Mouse (Mus musculus) gastrocnemius, adult 8-10 months (tissue): ENCODE measurements around the gene Fam173b. TPM values are rescaled to one million over a fixed set of nuclear protein-coding genes. Genes with fewer than 3 reads are reported as not detected.

Experiments
- DNase-seq, 2 experiments: peaks; one replicate each; pipeline ENCODE4 v3.0.0; 2022; ENCODE audit warnings: low spot score in 2 of 2
- total RNA-seq, 4 experiments: library from RNA; stranded (reverse); gene quantifications; 2 replicates each; pipeline ENCODE4 v1.2.4; 2022

Gene Fam173b
- total RNA-seq, 4 experiments from 2014 or later, result 11.9 to 14.9 (median 12.8) TPM

DNA sequence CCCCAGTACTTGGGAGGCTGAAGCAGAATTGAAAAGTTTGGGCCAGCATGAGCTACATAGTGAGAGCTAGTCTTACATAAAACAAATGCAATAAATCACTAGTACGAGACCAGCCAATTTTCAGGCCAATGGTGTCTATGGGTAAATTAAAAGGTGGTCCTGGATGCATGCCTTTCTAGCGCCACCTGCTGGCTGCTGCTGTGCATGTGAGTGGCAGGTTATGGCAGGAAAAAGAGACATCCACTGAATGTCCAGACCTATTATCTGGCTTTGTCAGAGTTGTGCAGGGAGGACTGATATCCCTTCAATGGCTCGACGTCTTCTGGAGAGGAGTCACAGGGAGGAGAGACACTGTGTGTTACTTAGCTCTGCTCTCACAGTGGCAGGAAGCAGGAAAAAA is 15.1 kb upstream of the Fam173b start:
- DNase-seq, result peak; percentile 80 to 84

DNA sequence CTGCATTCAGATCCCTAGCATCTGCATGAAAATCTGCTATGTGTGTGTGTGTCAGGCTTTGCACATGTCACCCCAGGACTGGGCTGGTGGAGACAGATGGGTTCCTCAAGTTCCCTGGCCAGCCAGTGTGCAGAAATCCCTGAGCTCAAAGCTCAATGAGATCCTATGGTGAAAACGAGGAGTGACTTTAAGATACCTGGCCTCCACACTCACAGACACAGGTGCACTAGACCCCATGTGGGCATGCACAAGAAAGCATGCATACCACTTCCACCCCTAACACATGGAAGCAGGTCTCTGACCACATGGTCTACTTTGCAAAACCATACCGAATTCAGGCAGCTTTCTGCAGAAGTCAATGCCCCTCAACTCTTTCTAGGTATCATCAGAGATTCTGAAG is 13.9 kb upstream of the Fam173b start:
- DNase-seq, result no peak

DNA sequence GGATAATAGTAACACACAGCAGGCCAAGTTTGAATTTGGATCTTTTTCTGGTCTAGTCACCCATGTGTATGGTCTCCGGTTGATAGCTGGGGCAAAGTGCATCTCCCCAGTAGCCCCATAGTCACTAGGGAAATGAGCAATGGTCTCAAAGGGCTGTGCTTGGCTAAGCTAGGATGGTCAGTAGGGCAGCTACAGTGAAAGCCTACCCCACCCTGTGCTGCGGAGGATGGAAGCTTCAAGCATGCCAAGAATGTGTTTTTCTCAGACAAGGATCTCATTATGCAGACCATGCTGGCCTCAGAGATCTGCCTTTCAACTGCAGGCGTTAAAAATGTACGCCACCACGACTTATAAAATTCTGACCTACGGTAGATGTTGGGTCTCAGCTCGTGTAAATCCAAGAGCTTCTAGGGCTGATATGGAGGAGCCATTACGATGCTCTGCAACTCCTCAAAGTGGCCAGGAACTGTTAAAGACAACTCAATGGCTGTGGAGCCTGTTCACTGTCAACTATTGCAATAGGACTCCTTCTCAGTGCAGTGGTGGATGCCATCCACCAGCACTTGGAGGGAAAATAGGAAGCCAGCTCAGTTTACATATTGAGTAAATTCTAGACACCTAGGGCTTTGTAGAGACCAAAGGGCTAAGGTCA is 12.5 kb upstream of the Fam173b start:
- no peak for DNase-seq

DNA sequence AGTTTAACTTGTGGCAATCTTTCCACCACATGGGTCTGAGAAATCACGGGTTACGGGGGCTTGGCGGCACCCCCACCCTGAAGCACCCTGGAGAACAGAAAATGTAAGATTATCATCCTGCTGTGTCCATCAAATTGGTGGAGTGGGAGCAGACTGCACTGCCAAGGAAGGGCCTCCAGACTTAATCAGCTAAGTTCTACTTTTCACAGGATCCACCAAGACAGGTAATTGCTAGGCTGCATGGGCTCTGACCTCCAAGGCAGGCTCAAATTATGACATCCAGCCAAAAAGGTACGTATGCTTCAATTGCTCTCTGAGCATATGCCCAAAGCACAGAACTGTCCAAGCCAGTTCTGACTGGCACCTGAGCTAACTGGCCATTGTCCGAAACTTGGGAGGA is 11.5 kb upstream of the Fam173b start:
- no peak for DNase-seq

DNA sequence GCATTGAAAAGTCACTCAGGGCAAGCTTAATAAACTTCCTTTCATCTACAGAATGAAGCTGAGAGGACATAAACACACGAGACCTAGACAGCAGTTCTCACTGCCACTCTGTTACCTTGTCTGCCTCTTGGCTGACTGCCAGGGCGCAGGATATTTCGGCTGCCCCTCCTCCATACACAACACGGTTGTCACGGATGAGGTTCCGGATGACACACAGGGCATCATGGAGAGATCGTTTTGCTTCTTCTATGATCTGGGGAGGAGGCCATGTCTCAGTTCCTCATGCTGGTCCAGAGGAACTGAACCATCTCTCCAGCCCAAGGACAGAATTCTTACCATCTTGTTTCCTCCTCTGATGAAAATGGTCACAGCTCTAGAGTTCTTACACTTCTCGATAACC is 9.1 kb upstream of the Fam173b start:
- DNase-seq, result no peak

DNA sequence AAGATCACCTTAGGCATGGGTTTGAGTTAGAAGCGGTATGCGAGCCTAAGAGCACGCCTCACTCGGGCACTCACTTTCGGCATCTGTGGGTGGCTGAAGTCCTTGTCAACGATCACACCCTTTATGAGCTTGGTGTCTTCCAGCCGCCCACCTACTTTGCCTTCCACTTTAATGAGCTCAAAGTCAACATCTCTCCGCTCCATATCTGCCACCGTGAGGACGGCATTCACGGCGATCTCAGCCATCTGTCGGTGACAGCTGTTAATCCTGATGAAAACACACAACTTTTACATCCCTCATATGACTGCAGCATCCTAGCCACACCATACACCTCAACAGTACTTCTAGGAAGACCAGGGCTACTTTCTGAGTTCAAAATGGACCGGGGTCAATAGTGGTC is 7.4 kb upstream of the Fam173b start:
- DNase-seq, result no peak

DNA sequence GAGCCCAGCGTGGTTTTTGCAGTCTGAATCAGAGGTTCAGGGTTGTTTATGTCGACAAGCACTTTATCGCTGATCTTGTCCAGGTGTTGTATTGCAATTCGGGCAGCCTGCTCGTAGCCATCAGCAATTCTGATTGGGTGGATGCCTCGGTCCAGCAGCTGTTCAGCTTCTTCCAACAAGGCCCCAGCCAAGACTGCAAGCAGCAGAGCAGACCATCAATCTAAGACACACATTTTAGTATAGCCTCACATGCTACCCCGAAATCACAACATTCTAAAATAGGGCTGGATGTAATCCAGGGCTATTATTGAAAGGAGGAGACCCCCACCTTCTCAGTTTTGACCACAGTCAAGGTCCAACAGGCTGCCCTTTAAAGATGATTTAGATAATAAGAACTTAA is 6.0 kb upstream of the Fam173b start:
- no peak for DNase-seq

DNA sequence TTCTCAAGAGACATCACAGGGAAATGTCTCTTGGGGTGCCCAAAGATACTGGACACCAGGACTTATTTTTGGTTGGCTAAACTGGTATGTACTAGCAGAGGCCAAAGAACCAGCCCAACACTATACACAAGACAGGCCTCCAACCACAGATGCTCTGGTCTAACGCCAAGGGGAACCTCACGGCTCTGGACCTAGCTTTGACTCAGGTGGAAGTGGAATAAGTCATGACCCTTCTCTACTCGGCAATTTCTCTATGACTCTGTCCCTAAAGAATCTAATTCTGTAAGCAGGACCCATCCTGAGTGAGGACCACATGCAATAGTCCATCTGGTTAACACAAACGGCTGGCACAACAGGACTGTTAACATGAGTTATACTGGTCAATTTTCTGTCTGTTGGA is 1.8 kb upstream of the Fam173b start:
- DNase-seq, result no peak

DNA sequence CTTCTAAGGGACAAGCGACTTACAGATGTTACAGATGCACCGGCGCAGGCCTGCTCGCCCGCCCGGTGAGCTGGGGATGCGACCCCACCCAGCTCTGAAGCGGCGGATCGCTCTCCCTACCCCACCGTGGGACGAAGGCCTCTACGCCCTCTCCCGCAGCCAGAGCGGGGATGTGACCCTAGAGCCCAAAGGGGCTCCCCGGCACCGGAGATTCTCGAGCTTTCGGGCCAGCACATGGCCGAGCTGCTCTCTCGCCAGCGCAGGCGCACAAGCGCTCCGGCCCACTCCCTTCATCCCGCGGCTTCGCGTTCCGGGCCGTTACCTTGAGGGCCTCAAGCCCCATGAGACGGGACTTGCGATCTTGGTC is 390 bp upstream of the Fam173b start:
- no peak for DNase-seq

DNA sequence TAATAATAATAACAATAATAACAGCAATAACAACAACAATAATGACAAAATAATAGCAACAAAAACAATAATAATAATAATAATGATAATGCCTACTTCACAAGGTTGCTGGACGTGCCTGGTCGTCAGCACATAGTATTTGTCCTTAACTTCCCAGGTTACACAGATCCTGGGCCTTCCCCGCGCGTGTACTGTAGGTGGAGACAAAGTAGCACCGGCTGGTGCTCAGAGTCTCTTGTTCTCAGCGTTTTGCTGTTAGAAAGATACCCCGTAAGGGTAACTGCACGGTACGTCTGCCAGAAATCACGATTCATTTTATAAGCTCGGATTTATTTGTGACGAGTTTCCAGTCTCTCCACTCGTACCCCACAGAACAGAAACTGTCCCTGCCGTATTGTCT is 774 bp downstream of the Fam173b start:
- DNase-seq, result no peak

DNA sequence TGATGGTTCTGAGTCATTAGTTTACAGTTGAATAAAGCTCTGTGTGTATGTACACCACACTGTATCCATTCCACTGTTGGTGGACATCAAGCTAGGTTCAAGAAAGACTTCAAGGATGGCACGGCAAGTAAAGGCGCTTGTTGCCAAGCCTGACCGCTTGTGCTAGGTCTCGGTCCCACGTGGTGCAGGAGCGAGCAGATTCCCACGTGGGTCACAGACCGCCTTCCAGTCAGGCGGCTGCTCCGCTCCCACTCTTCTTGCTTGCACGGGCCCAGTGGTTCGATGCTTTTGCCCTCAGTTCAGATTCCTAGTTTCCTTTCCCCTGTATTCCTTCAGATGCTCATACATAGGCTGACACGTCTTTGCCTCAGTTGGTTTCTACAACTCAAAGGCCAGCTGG is 1.5 kb downstream of the Fam173b start:
- no peak for DNase-seq

DNA sequence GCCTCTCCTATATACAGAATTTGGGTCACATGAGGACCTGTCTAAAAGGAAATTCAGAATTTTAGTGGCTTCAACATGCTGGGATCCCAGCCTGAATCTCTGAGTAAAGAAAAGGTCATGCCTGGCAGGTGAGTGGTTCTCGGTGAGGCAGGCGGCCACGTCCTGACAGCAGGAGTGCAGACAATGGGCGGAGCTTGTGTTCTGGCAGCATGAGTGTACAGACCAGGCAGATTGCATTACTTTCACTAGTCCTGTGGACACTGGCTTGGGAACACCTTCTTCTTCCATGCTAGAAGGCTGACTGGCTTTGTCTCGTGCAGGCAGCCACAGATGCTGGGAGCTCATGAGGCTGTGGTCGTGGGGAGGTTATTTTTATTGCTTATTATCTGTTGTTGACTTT is 5.2 kb downstream of the Fam173b start:
- peak in 1 of 2 experiments; percentile 15 for DNase-seq

DNA sequence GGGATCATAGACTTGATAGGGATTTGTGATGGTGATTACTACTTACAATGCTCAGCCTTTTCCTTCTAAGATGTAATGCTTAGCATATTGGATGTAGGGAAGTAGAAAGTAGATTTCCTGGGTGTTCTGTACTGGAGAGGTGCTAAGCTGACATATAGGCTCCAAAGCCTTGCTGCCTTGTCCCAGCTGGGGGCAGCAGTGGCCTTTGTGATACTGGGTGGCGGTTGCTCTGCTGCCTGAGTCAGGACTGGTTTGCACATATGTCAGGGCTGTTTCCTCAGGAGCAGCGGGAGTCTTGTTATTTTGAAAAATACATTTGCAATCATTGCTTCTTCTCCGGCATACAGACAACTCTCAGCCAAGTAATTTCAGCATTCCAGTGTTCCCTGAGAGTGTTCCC is 9.4 kb downstream of the Fam173b start:
- DNase-seq, result no peak

DNA sequence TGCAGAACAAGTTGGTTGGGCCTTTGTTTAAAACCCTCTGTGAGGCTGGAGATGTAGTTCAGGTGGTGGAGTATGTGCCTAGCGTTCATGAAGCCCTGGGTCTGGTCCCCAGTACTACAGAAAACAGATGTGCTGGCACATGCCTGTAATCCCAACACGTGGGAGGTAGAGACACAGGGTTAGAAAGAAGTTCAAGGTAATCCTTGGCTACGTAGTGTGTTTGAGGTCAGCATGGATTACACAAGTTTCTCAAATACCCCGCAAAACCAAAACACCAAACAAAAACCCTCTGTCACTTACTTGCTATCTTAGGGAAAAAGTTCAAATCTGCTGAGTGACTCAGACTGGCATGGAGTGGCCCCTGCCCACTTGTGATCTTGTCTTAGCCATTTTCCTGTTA is 10.3 kb downstream of the Fam173b start:
- no peak for DNase-seq

DNA sequence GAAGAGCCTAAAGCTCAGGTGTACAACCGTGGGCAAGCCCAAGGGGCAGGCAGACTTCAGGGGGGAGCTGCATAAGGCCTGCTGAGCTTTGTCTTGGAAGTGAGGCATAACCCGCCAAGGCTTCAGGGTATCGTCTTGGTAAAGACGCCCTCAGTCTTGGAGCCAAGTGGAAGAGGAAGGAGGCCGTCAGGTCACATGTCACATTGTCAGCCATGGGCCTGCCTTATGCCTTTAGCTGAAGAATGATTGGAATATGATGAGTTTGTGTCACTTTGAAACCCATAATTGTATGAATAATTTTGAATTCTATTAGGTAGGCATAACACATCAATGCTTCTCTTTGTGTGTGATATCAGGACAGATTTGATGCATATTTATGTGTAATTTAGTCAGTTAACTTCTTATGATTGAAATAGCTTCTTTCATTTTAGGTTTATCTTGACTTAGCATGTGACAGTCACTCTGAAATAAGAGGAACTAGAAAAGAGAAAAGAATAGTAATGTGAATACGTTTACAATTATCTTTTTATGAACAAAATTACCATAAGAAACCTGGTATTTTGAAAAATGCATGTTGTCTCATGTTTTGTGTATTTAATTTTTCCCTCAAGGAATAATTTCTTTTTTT is 12.3 kb downstream of the Fam173b start:
- DNase-seq, result no peak

DNA sequence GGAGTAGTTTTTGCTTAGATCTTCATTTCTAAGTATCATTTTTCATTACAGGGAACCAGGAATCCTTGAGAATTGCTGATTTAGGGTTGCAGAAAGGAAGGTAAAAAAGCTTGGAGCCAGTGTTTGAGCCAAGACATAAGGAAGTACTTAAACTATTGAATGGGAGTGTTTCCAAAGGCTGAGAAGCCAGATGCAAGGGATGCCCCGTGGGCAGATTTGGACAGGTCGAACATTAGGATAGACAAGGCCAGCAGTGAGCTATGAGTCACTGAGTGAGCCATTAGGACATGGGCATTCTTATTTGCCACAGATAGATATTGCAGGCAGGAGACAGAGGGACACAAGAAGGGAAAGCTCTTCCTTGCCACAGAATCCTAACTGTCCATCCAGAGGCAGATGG is 13.0 kb downstream of the Fam173b start:
- no peak for DNase-seq

DNA sequence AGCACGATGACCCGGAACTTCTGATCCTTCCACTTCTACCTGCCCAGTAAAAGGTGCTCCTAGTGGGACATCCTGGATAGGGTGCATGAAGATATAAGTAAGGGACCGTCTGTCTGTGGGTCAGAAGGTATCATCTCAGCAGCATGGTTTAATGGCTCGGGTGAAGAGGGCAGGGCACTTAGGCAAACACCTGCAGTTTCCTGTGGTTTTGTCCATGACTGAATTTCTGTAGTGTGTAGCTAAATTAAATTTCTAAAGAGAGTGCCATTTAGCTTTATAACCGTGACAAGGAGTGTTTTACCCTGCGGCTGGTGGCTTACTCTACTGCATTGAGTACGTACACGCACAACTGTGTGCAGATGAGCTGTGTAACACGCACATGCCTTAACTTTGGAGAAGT is 15.6 kb downstream of the Fam173b start:
- DNase-seq, result no peak

DNA sequence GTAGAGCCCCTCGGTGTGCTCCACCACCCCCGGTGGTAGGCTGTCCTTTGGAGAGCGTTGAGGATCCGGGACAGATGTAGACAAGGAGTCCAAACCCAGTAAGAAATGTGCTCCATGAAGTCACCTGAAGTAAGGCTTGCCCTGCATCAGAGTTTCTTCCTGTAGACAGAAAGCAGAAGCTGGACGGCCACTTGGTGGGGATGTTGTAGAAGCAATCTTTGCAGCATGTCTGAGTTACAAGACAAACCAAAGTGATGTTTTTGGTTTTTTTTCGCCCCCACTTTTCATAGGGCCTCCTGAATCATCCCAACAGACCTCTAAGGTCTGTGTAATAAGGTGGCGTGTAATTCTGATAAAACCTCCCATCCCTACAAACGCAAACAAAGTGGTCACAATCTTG is 17.9 kb downstream of the Fam173b start:
- DNase-seq, result no peak

DNA sequence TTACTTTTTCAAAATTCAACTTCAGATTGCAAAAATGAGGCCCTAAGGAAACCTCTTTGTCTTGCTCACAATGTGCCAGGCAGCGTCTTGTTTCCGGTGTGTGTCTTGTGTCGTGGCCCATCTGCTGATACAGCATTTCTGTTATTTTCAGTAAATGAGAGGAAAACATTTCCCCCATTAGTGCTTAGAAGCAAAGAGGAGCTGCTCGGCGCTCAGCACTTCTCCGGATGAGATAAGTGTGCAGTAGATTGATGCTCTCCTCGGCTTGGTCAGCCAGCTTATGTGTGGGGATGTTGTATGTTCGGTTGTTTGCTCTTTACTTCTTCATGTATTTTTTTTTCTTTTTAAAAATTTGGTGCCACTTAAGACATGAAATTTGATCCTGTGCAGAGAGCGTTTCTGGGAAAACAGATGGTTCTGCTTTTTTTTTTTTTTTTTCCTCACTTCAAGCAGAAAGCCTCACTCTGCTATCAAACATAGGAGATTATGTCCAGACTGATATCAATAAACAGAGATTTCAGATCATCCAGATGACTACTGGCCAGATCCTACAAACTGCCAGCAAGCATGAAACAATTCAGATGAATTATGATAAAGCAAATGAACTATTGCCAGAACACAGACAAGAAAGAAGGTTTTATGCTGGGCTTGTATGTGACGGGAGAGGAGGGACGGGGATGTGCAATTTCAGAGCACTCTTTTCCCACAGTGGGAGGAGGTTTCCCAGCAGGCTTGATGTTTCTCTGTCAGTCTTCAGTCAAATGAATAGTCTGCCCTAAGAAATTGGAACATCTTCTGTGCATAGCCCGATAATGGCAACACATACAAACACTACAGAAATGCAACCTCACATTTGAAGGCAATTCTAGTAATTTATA is 25.9 kb downstream of the Fam173b start:
- no peak for DNase-seq

DNA sequence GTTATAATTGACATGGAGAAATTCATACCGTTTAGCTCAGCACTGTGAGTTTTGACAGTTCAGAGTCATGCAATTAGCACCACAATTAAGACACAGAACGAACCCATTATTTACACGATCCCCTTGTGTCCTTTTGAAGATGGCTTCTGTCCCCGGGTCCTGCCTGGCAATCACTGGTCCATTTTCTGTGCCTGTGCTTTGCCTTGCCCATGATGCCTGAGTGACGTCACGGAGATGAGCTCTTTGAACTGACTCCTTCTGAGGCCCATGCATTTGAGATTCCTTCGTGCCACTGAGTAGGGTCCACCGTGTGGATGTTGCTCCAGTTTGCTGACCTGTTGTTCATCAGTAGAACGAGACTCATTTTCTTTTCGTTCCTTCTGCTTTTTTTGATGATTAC is 26.5 kb downstream of the Fam173b start:
- no peak for DNase-seq

DNA sequence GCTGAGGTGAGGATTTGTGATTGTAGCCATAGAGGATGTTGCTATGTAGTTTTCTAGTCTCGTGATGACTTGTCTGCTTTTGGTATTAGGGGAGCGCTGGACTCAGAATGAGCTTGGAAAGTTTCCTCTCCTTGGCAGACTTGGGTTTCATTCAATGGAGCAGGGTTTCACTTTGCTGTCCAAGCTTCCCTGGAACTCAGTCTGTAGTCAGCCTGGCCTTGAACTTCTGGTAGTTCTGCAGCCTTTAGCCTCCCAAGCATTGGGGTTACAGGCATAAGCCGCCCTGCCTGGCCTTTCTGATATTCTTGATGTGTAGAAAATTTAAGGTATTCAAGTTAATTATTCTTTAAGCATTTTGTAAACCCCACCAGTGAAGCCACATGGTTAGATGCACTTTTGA is 27.9 kb downstream of the Fam173b start:
- no peak for DNase-seq

DNA sequence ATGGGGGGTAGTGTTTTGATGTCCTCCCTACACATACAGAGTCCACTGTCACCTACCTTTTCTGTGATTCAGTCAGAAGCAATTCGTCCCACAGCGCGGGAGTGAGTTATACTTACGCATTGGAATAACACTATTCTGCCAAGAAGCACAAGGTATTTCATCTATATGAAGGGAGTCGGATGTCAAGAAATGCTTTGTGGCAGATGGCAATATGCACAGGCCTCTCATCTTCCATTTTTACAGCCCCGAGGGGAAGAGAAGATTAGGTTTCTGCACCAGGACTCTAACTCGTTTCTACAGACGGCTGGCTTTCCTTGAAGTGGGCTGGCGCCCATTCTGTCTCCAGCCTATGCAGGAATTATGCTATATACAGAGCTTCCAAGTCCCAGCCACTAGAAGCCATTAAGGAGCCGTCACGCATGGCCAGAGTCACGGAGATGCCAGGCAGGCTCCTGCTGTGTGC is 29.8 kb downstream of the Fam173b start:
- no peak for DNase-seq

DNA sequence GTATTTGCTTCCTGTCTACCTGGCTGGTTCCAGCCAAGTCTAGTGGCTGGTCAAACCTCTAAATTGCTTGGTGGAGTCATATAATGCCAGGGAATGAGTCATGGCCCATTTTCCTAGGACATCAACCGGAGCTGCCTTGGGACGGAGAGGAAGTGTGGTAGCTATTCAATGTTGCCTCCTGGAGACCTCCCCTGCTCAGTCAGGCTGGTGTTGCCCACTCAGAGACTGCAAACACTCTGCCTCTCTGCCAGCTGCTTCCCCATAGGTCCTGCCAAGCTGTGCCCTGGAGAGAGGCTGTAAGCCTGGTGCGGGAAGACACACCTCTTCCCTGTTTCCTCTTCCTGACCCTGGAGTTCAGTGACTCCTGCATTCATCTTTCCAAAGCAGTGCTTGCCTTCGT is 30.8 kb downstream of the Fam173b start:
- DNase-seq, result no peak
